Mouse (Mus musculus): ENCODE measurements around the gene Elp4. TPM values are rescaled to one million over a fixed set of nuclear protein-coding genes. Genes with fewer than 3 reads are reported as not detected.

The Elp4 gene
- total RNA-seq (2012; rRNA removed), result 10.9 and 15.6 TPM in 2 replicates

GRCm38 (mm10) chr2:105903896-105904756 lies at the start of gene Elp4, which contains the start of gene Immp1l:
Gene Elp4 (minus strand): TSS chr2:105904564.
Gene Immp1l (plus strand): TSS chr2:105904638.
- Histone ChIP-seq H3K36me3 (ENCODE audit: control insufficient read depth, insufficient read depth, low read length, poor library complexity, severe bottlenecking) (no peaks in the 10 kb centered on the region), H3K27ac (ENCODE audit: insufficient read depth, low read depth, low read length, poor library complexity, severe bottlenecking) (no peak within 1 kb of the TSS), H3K9ac (ENCODE audit: insufficient read depth, low read depth, low read length, poor library complexity, severe bottlenecking) (peak within 1 kb of the TSS; percentile 89), H3K4me3 (ENCODE audit: insufficient read depth in 1 of 2, low read depth in 1 of 2, low read length in 2 of 2, poor library complexity in 1 of 2, severe bottlenecking in 1 of 2) (peak within 1 kb of the TSS; percentile 89 to 93), H3K9me3 (ENCODE audit: control insufficient read depth, insufficient read depth, low read depth, low read length) (no peaks in the 10 kb centered on the region), H3K4me1 (ENCODE audit: control insufficient read depth in 2 of 2, insufficient read depth in 2 of 2, low read length in 2 of 2, poor library complexity in 1 of 2) (no peaks in the 10 kb centered on the region)
- peak; percentile 95 for DNase-seq (ENCODE audit: low read depth, low spot score)
- no peak for TF ChIP-seq MAFK (IDR thresholded peaks at IDR 0.05; ENCODE audit: insufficient read depth, low read depth, low read length)
- TF ChIP-seq CHD2 (IDR thresholded peaks at IDR 0.05; ENCODE audit: low read depth, low read length), result peak; percentile 83
- in situ Hi-C loops (cut with MboI; ENCODE audit: low sequenced_read_pairs in 2 of 2, unreplicated experiment in 2 of 2), result no loop called here

DNA sequence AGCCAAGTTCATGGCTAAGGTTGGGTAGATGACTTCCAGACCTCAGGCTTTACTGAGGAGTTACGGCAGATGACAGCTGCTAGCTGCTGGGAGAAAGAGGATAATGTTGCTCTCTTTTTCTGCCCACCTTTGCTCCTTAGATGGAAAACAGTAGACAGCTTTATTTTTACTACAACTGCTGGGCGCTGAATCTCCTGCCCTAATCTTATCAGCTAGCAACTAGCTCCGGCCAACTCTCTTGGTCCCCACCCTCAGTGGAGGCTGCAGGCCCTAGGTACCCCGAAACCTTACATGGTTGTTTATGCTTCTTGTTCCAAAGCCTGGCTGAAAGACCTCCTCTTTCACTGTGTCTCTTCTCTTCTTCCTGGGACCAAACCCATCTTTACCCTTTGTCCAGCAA lies 49.5 kb upstream of the Elp4 start:
- in situ Hi-C loops (cut with MboI; ENCODE audit: low sequenced_read_pairs in 2 of 2, unreplicated experiment in 2 of 2), result no loop called here
- TF ChIP-seq ZC3H11A (IDR thresholded peaks at IDR 0.05; ENCODE audit: borderline replicate concordance, low read depth, low read length) (no peak), MAFK (IDR thresholded peaks at IDR 0.05; ENCODE audit: insufficient read depth, low read depth, low read length) (no peak), HCFC1 (IDR thresholded peaks at IDR 0.05; ENCODE audit: borderline replicate concordance, insufficient read depth, low read length) (no peak), CHD2 (IDR thresholded peaks at IDR 0.05; ENCODE audit: low read depth, low read length) (no peak), ZNF384 (IDR thresholded peaks at IDR 0.05; ENCODE audit: low read depth, low read length) (no peak)
- Histone ChIP-seq H3K36me3 (ENCODE audit: control insufficient read depth, insufficient read depth, low read length, poor library complexity, severe bottlenecking) (no peaks in the 10 kb centered on the region), H3K9ac (ENCODE audit: insufficient read depth, low read depth, low read length, poor library complexity, severe bottlenecking) (no peak overlapping the region), H3K9me3 (ENCODE audit: control insufficient read depth, insufficient read depth, low read depth, low read length) (no peaks in the 10 kb centered on the region), H3K27ac (ENCODE audit: insufficient read depth, low read depth, low read length, poor library complexity, severe bottlenecking) (no peak overlapping the region), H3K4me1 (ENCODE audit: control insufficient read depth in 2 of 2, insufficient read depth in 2 of 2, low read length in 2 of 2, poor library complexity in 1 of 2) (no peaks in the 10 kb centered on the region), H3K4me3 (ENCODE audit: insufficient read depth in 1 of 2, low read depth in 1 of 2, low read length in 2 of 2, poor library complexity in 1 of 2, severe bottlenecking in 1 of 2) (no peak overlapping the region)
- no peak for DNase-seq (ENCODE audit: low read depth, low spot score)

DNA sequence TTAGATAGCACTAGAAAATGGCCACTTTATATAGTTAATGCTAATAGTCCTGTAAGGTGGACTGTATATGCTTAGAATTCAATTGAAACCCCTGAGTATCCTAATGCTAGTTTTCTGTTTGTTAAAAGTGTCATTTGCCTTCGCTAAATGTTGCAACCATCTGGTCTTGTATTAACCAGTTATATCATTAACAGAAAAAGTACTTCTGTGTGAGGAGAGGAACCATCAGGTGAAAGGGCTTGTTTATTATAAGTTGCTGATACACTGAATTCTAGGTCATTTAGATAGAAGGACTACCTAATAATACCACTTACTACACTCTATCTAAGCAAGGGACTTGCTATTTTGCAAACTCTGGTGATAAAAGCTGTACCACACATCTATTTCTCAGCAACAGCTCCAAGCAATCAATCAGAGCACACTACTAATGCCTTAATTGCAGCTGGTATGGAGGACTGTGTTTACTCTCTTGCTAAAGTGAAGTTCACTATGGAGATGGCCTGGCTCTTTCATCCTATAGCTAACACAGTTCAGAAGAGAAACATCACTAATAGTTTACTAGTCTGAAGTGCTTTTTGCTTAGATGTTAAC lies 47.1 kb upstream of the Elp4 start:
- no peaks in the 10 kb centered on the region for H3K4me1 ChIP-seq (ENCODE audit: control insufficient read depth in 2 of 2, insufficient read depth in 2 of 2, low read length in 2 of 2, poor library complexity in 1 of 2)
- H3K27ac ChIP-seq (ENCODE audit: insufficient read depth, low read depth, low read length, poor library complexity, severe bottlenecking), result no peak overlapping the region
- no peak overlapping the region for H3K9ac ChIP-seq (ENCODE audit: insufficient read depth, low read depth, low read length, poor library complexity, severe bottlenecking)
- no peaks in the 10 kb centered on the region for H3K9me3 ChIP-seq (ENCODE audit: control insufficient read depth, insufficient read depth, low read depth, low read length)
- no peak for DNase-seq (ENCODE audit: low read depth, low spot score)
- in situ Hi-C loops (cut with MboI; ENCODE audit: low sequenced_read_pairs in 2 of 2, unreplicated experiment in 2 of 2), result no loop called here
- H3K36me3 ChIP-seq (ENCODE audit: control insufficient read depth, insufficient read depth, low read length, poor library complexity, severe bottlenecking), result no peaks in the 10 kb centered on the region
- no peak overlapping the region for H3K4me3 ChIP-seq (ENCODE audit: insufficient read depth in 1 of 2, low read depth in 1 of 2, low read length in 2 of 2, poor library complexity in 1 of 2, severe bottlenecking in 1 of 2)
- TF ChIP-seq CHD2 (IDR thresholded peaks at IDR 0.05; ENCODE audit: low read depth, low read length) (no peak), HCFC1 (IDR thresholded peaks at IDR 0.05; ENCODE audit: borderline replicate concordance, insufficient read depth, low read length) (no peak), ZNF384 (IDR thresholded peaks at IDR 0.05; ENCODE audit: low read depth, low read length) (no peak), MAFK (IDR thresholded peaks at IDR 0.05; ENCODE audit: insufficient read depth, low read depth, low read length) (no peak), ZC3H11A (IDR thresholded peaks at IDR 0.05; ENCODE audit: borderline replicate concordance, low read depth, low read length) (no peak)

GRCm38 (mm10) chr2:105950131-105950530 lies 45.8 kb upstream of the Elp4 start:
- Histone ChIP-seq H3K4me1 (ENCODE audit: control insufficient read depth in 2 of 2, insufficient read depth in 2 of 2, low read length in 2 of 2, poor library complexity in 1 of 2) (no peaks in the 10 kb centered on the region), H3K9me3 (ENCODE audit: control insufficient read depth, insufficient read depth, low read depth, low read length) (no peaks in the 10 kb centered on the region), H3K9ac (ENCODE audit: insufficient read depth, low read depth, low read length, poor library complexity, severe bottlenecking) (no peak overlapping the region), H3K36me3 (ENCODE audit: control insufficient read depth, insufficient read depth, low read length, poor library complexity, severe bottlenecking) (no peaks in the 10 kb centered on the region), H3K4me3 (ENCODE audit: insufficient read depth in 1 of 2, low read depth in 1 of 2, low read length in 2 of 2, poor library complexity in 1 of 2, severe bottlenecking in 1 of 2) (no peak overlapping the region), H3K27ac (ENCODE audit: insufficient read depth, low read depth, low read length, poor library complexity, severe bottlenecking) (no peak overlapping the region)
- no peak for DNase-seq (ENCODE audit: low read depth, low spot score)
- in situ Hi-C loops (cut with MboI; ENCODE audit: low sequenced_read_pairs in 2 of 2, unreplicated experiment in 2 of 2), result no loop called here
- no peak for TF ChIP-seq ZNF384 (IDR thresholded peaks at IDR 0.05; ENCODE audit: low read depth, low read length)
- no peak for TF ChIP-seq ZC3H11A (IDR thresholded peaks at IDR 0.05; ENCODE audit: borderline replicate concordance, low read depth, low read length)
- TF ChIP-seq MAFK (IDR thresholded peaks at IDR 0.05; ENCODE audit: insufficient read depth, low read depth, low read length), result no peak
- no peak for TF ChIP-seq CHD2 (IDR thresholded peaks at IDR 0.05; ENCODE audit: low read depth, low read length)
- TF ChIP-seq HCFC1 (IDR thresholded peaks at IDR 0.05; ENCODE audit: borderline replicate concordance, insufficient read depth, low read length), result no peak

Data from ES-E14 (cell line).